Mouse (Mus musculus): Measurements from ENCODE around the gene Serpina3c.

GRCm38 (mm10) chr12:104138216-104138615, 15.5 kb downstream of the Serpina3c start:
- TF ChIP-seq POLR2A (IDR thresholded peaks at IDR 0.05; ENCODE audit: low read depth, low read length) = no peak
- TF ChIP-seq NRF1 (IDR thresholded peaks at IDR 0.05; ENCODE audit: low read depth, low read length) = no peak

All from CH12.LX (cell line).